Comparison of ENCODE assay signal across 8 mouse cellular contexts in genomic region chr17:35701978-35702461, GRCm38 (mm10). TPM values are rescaled to one million over a fixed set of nuclear protein-coding genes. Genes with fewer than 3 reads are reported as not detected.
A peak's percentile ranks its signal among the peaks of the same experiment; 100 is the strongest.
DNase-seq lines count a peak whose midpoint lies in the region; ATAC-seq lines count a peak whose summit lies in the region.

No protein-coding gene starts in this region.

- no peaks in the 10 kb centered on the region for H3K36me3 ChIP-seq in heart, embryonic 12.5 days
- peaks cover 4% of the 10 kb centered on the region; the same call in 1 of the 2 replicates for H3K36me3 ChIP-seq in kidney, embryonic 16.5 days (ENCODE audit: insufficient read depth, low read length)

- ATAC-seq in CD4-positive, CD25-positive, alpha-beta regulatory T cell, adult 4 months: no peak
- ATAC-seq in heart, embryonic 12.5 days (ENCODE audit: insufficient number of reproducible peaks, low FRiP score): 0 out of 2 replicates have a peak, but pooled peaks have one; percentile 23
- ATAC-seq in kidney, embryonic 16.5 days (ENCODE audit: low FRiP score, low TSS enrichment): peak; percentile 40
- no peak for ATAC-seq in erythroblast, adult 5-6 weeks (replicated peaks; ENCODE audit: low FRiP score, poor library complexity, severe bottlenecking)

- H3K27me3 ChIP-seq in heart, embryonic 12.5 days (replicated peaks): no peaks in the 10 kb centered on the region
- H3K27me3 ChIP-seq in kidney, embryonic 16.5 days (ENCODE audit: insufficient read depth, low read length): no peaks in the 10 kb centered on the region

- peaks cover 65% of the 10 kb centered on the region for H3K4me1 ChIP-seq in heart, embryonic 12.5 days (replicated peaks)
- H3K4me1 ChIP-seq in kidney, embryonic 16.5 days (ENCODE audit: insufficient read depth, low read length): peaks cover 69% of the 10 kb centered on the region

- peak overlapping the region; percentile 95 for H3K9ac ChIP-seq in heart, embryonic 12.5 days
- peak overlapping the region; percentile 83 for H3K9ac ChIP-seq in kidney, embryonic 16.5 days (replicated peaks; ENCODE audit: low read length)

- H3K4me3 ChIP-seq in heart, embryonic 12.5 days: peak overlapping the region; percentile 62
- H3K4me3 ChIP-seq in kidney, embryonic 16.5 days (ENCODE audit: low read length): peak overlapping the region; percentile 70

- WGBS in heart, embryonic 12.5 days: 2% methylated on average over 16 of the region's 16 CpGs
- 2% methylated on average over 16 of the region's 16 CpGs for WGBS in kidney, embryonic 16.5 days

- peak overlapping the region; percentile 84 for H3K4me2 ChIP-seq in heart, embryonic 12.5 days
- H3K4me2 ChIP-seq in kidney, embryonic 16.5 days (replicated peaks; ENCODE audit: low read depth, low read length): peak overlapping the region; percentile 75

- peak overlapping the region; percentile 97 for H3K27ac ChIP-seq in heart, embryonic 12.5 days (ENCODE audit: poor library complexity, severe bottlenecking)
- peak overlapping the region; percentile 98 for H3K27ac ChIP-seq in kidney, embryonic 16.5 days (ENCODE audit: low read length)

- no peaks in the 10 kb centered on the region for H3K9me3 ChIP-seq in heart, embryonic 12.5 days (replicated peaks)
- no peaks in the 10 kb centered on the region for H3K9me3 ChIP-seq in kidney, embryonic 16.5 days (ENCODE audit: low read length)

- DNase-seq in CD4-positive, CD25-positive, alpha-beta regulatory T cell, adult 2 months (ENCODE audit: low read depth, low spot score): peak; percentile 18
- DNase-seq in cerebellum, postnatal 25 days: peak; percentile 80 to 83
- DNase-seq in lung, postnatal 14 days: peak; percentile 52
- peak; percentile 49 to 57 for DNase-seq in urinary bladder, postnatal 36 days (ENCODE audit: low spot score in 2 of 2)

RNA-seq across cellular contexts. Expression of gene Ddr1, which starts 2.4 kb away (rescaled TPM):
- under 1 TPM; 0.65 TPM for polyA plus RNA-seq in CD4-positive, CD25-positive, alpha-beta regulatory T cell, adult 4 months (2017; shearing (Covaris generic))
- polyA plus RNA-seq in heart, embryonic 12.5 days (2016; fragmentation: Nextera tagmentation; extraction: Ambion mirVana): 162 and 167 TPM in 2 replicates
- 107 and 108 TPM in 2 replicates for polyA plus RNA-seq in kidney, embryonic 16.5 days (2015; fragmentation: Nextera tagmentation; extraction: Ambion mirVana)
- 0.21 TPM in 1 of 2 replicates, not detected in the other for total RNA-seq in erythroblast, adult 5-6 weeks (2015; ENCODE audit: low replicate concordance)
- not detected in 2 replicates for total RNA-seq in erythroblast, adult 5-6 weeks (2017; ENCODE audit: low replicate concordance)

RNA-seq across cellular contexts. Expression of gene Gtf2h4, which starts 28.5 kb away (rescaled TPM):
- 10 to 100 TPM; 28.3 to 37.7 TPM for polyA plus RNA-seq in CD4-positive, CD25-positive, alpha-beta regulatory T cell, adult 4 months (2017; shearing (Covaris generic))
- polyA plus RNA-seq in heart, embryonic 12.5 days (2016; fragmentation: Nextera tagmentation; extraction: Ambion mirVana): 22.2 and 24.5 TPM in 2 replicates
- polyA plus RNA-seq in kidney, embryonic 16.5 days (2015; fragmentation: Nextera tagmentation; extraction: Ambion mirVana): 51.9 and 55.6 TPM in 2 replicates
- 3.3 and 5.6 TPM in 2 replicates for total RNA-seq in erythroblast, adult 5-6 weeks (2015; ENCODE audit: low replicate concordance)
- 2.6 and 9.8 TPM in 2 replicates for total RNA-seq in erythroblast, adult 5-6 weeks (2017; ENCODE audit: low replicate concordance)

RNA-seq across cellular contexts. Expression of gene Vars2, which starts 34.6 kb away (rescaled TPM):
- 10 to 100 TPM; 11.1 to 15.2 TPM for polyA plus RNA-seq in CD4-positive, CD25-positive, alpha-beta regulatory T cell, adult 4 months (2017; shearing (Covaris generic))
- polyA plus RNA-seq in heart, embryonic 12.5 days (2016; fragmentation: Nextera tagmentation; extraction: Ambion mirVana): 16.1 and 17.4 TPM in 2 replicates
- polyA plus RNA-seq in kidney, embryonic 16.5 days (2015; fragmentation: Nextera tagmentation; extraction: Ambion mirVana): 19.8 and 21.0 TPM in 2 replicates
- total RNA-seq in erythroblast, adult 5-6 weeks (2015; ENCODE audit: low replicate concordance): 1.9 and 2.9 TPM in 2 replicates
- total RNA-seq in erythroblast, adult 5-6 weeks (2017; ENCODE audit: low replicate concordance): 2.1 and 11.0 TPM in 2 replicates

RNA-seq across cellular contexts. Expression of gene Mucl3, which starts 58.5 kb away (rescaled TPM):
- under 1 TPM; 0.16 to 0.46 TPM for polyA plus RNA-seq in CD4-positive, CD25-positive, alpha-beta regulatory T cell, adult 4 months (2017; shearing (Covaris generic))
- 0.14 and 0.37 TPM in 2 replicates for polyA plus RNA-seq in heart, embryonic 12.5 days (2016; fragmentation: Nextera tagmentation; extraction: Ambion mirVana)
- polyA plus RNA-seq in kidney, embryonic 16.5 days (2015; fragmentation: Nextera tagmentation; extraction: Ambion mirVana): 0.17 and 0.23 TPM in 2 replicates
- not detected in 2 replicates for total RNA-seq in erythroblast, adult 5-6 weeks (2015; ENCODE audit: low replicate concordance)
- 0.17 TPM in 1 of 2 replicates, not detected in the other for total RNA-seq in erythroblast, adult 5-6 weeks (2017; ENCODE audit: low replicate concordance)

Comparison
In these comparisons a context has a peak if more than half of its experiments do, and no peak if none do; other contexts are left out.
1. DNase-seq: peak in every context shown above with its lines; median percentile 82 in cerebellum, postnatal 25 days; 53 in urinary bladder, postnatal 36 days; 52 in lung, postnatal 14 days; 18 in CD4-positive, CD25-positive, alpha-beta regulatory T cell, adult 2 months.
2. ATAC-seq: peak in heart, embryonic 12.5 days (single experiment) and kidney, embryonic 16.5 days (single experiment); none in CD4-positive, CD25-positive, alpha-beta regulatory T cell, adult 4 months (single experiment) and erythroblast, adult 5-6 weeks (single experiment).
3. RNA of gene Ddr1, which starts 2.4 kb away (polyA plus RNA-seq): 162 to 167 TPM in heart, embryonic 12.5 days and 107 to 108 TPM in kidney, embryonic 16.5 days; 0.65 TPM in CD4-positive, CD25-positive, alpha-beta regulatory T cell, adult 4 months; every median in the first group is over 10 times any median in the second.